Mouse (Mus musculus): ENCODE data around the gene Cdkl3. TPM values are rescaled to one million over a fixed set of nuclear protein-coding genes. Genes with fewer than 3 reads are reported as not detected.

The Cdkl3 gene
- polyA plus RNA-seq (2014; fragmentation: Nextera tagmentation; extraction: Ambion mirVana) = 12.0 and 15.9 TPM in 2 replicates

GRCm38 (mm10) chr11:52003772-52004528, at the start of gene Cdkl3:
Gene Cdkl3, plus strand, starts transcription at chr11:52004221.
- Histone ChIP-seq H3K36me3 (ENCODE audit: control insufficient read depth, insufficient read depth, low read length) (no peaks in the 10 kb centered on the region), H3K27me3 (ENCODE audit: control insufficient read depth, insufficient read depth, low read length) (no peaks in the 10 kb centered on the region), H3K27ac (ENCODE audit: low read depth, low read length) (peak within 1 kb of the TSS; percentile 76), H3K9me3 (ENCODE audit: control insufficient read depth, low read length) (no peaks in the 10 kb centered on the region), H3K9ac (ENCODE audit: low read depth, low read length) (peak within 1 kb of the TSS; percentile 88), H3K4me2 (replicated peaks; ENCODE audit: low read depth, low read length) (peak within 1 kb of the TSS; percentile 66), H3K4me1 (replicated peaks; ENCODE audit: control insufficient read depth, insufficient read depth, low read length) (no peaks in the 10 kb centered on the region), H3K4me3 (ENCODE audit: low read depth, low read length) (peak within 1 kb of the TSS; percentile 75)
- ATAC-seq (ENCODE audit: low FRiP score) = peak; percentile 87
- peak; percentile 93 for DNase-seq (ENCODE audit: low spot score)
- under 1% methylated on average over 48 of the region's 51 CpGs for WGBS

GRCm38 (mm10) chr11:51956112-51956511, 47.9 kb upstream of the Cdkl3 start:
- DNase-seq (ENCODE audit: low spot score) (no peak), ATAC-seq (ENCODE audit: low FRiP score) (no peak)
- H3K4me2 ChIP-seq (replicated peaks; ENCODE audit: low read depth, low read length) = no peak overlapping the region
- H3K27ac ChIP-seq (ENCODE audit: low read depth, low read length) = no peak overlapping the region
- no peaks in the 10 kb centered on the region for H3K4me1 ChIP-seq (replicated peaks; ENCODE audit: control insufficient read depth, insufficient read depth, low read length)
- no peaks in the 10 kb centered on the region for H3K36me3 ChIP-seq (ENCODE audit: control insufficient read depth, insufficient read depth, low read length)
- H3K9me3 ChIP-seq (ENCODE audit: control insufficient read depth, low read length) = no peaks in the 10 kb centered on the region
- H3K9ac ChIP-seq (ENCODE audit: low read depth, low read length) = no peak overlapping the region
- WGBS = 89% methylated on average over 9 of the region's 9 CpGs
- H3K27me3 ChIP-seq (ENCODE audit: control insufficient read depth, insufficient read depth, low read length) = no peaks in the 10 kb centered on the region
- H3K4me3 ChIP-seq (ENCODE audit: low read depth, low read length) = no peak overlapping the region

- WGBS = 91% methylated on average over 4 of the region's 4 CpGs
- Histone ChIP-seq H3K27ac (ENCODE audit: low read depth, low read length) (no peak overlapping the region), H3K4me2 (replicated peaks; ENCODE audit: low read depth, low read length) (no peak overlapping the region), H3K4me1 (replicated peaks; ENCODE audit: control insufficient read depth, insufficient read depth, low read length) (no peaks in the 10 kb centered on the region), H3K4me3 (ENCODE audit: low read depth, low read length) (no peak overlapping the region), H3K9me3 (ENCODE audit: control insufficient read depth, low read length) (no peaks in the 10 kb centered on the region), H3K27me3 (ENCODE audit: control insufficient read depth, insufficient read depth, low read length) (no peaks in the 10 kb centered on the region), H3K36me3 (ENCODE audit: control insufficient read depth, insufficient read depth, low read length) (no peaks in the 10 kb centered on the region), H3K9ac (ENCODE audit: low read depth, low read length) (no peak overlapping the region)
- ATAC-seq (ENCODE audit: low FRiP score) = no peak
- DNase-seq (ENCODE audit: low spot score) = no peak
These were observed 46.3 kb upstream of the Cdkl3 start for GRCm38 (mm10) chr11:51957760-51958159.

GRCm38 (mm10) chr11:51959511-51959910, 44.5 kb upstream of the Cdkl3 start:
- ATAC-seq (ENCODE audit: low FRiP score) = no peak
- Histone ChIP-seq H3K36me3 (ENCODE audit: control insufficient read depth, insufficient read depth, low read length) (no peaks in the 10 kb centered on the region), H3K4me2 (replicated peaks; ENCODE audit: low read depth, low read length) (no peak overlapping the region), H3K4me1 (replicated peaks; ENCODE audit: control insufficient read depth, insufficient read depth, low read length) (no peaks in the 10 kb centered on the region), H3K27ac (ENCODE audit: low read depth, low read length) (no peak overlapping the region), H3K4me3 (ENCODE audit: low read depth, low read length) (no peak overlapping the region), H3K9ac (ENCODE audit: low read depth, low read length) (no peak overlapping the region), H3K27me3 (ENCODE audit: control insufficient read depth, insufficient read depth, low read length) (no peaks in the 10 kb centered on the region), H3K9me3 (ENCODE audit: control insufficient read depth, low read length) (no peaks in the 10 kb centered on the region)
- WGBS = 91% methylated on average over 5 of the region's 5 CpGs
- no peak for DNase-seq (ENCODE audit: low spot score)

DNA sequence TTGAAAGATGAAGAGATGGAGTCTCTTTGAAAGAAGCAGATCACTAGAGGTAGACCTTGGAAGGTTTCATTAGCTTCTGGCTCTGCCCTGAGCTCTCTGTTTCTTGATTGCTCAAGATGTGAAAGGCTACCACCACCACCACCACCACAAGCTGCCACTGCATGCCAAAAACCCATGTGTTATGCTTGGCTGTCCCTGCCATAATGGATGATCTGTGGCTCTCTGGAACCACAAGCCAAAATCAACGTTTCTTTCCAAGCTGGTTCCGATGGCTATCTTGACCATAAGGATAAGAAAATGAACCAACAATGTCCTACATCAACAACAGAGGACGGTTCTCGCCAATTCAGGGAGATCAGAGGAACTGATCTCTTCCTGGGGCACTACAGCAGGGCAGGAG, 44.0 kb upstream of the Cdkl3 start:
- Histone ChIP-seq H3K4me2 (replicated peaks; ENCODE audit: low read depth, low read length) (no peak overlapping the region), H3K4me3 (ENCODE audit: low read depth, low read length) (no peak overlapping the region), H3K27ac (ENCODE audit: low read depth, low read length) (no peak overlapping the region), H3K36me3 (ENCODE audit: control insufficient read depth, insufficient read depth, low read length) (no peaks in the 10 kb centered on the region), H3K4me1 (replicated peaks; ENCODE audit: control insufficient read depth, insufficient read depth, low read length) (no peaks in the 10 kb centered on the region), H3K27me3 (ENCODE audit: control insufficient read depth, insufficient read depth, low read length) (no peaks in the 10 kb centered on the region), H3K9me3 (ENCODE audit: control insufficient read depth, low read length) (no peaks in the 10 kb centered on the region), H3K9ac (ENCODE audit: low read depth, low read length) (no peak overlapping the region)
- ATAC-seq (ENCODE audit: low FRiP score) (no peak), DNase-seq (ENCODE audit: low spot score) (no peak)
- 89% methylated on average over 4 of the region's 4 CpGs for WGBS

GRCm38 (mm10) chr11:51960967-51961471, 43.0 kb upstream of the Cdkl3 start:
- DNase-seq (ENCODE audit: low spot score) (no peak), ATAC-seq (ENCODE audit: low FRiP score) (no peak)
- H3K4me3 ChIP-seq (ENCODE audit: low read depth, low read length) = no peak overlapping the region
- no peak overlapping the region for H3K4me2 ChIP-seq (replicated peaks; ENCODE audit: low read depth, low read length)
- H3K9me3 ChIP-seq (ENCODE audit: control insufficient read depth, low read length) = no peaks in the 10 kb centered on the region
- no peaks in the 10 kb centered on the region for H3K27me3 ChIP-seq (ENCODE audit: control insufficient read depth, insufficient read depth, low read length)
- no peak overlapping the region for H3K9ac ChIP-seq (ENCODE audit: low read depth, low read length)
- no peaks in the 10 kb centered on the region for H3K4me1 ChIP-seq (replicated peaks; ENCODE audit: control insufficient read depth, insufficient read depth, low read length)
- WGBS = 76% methylated on average over 11 of the region's 11 CpGs
- no peak overlapping the region for H3K27ac ChIP-seq (ENCODE audit: low read depth, low read length)
- no peaks in the 10 kb centered on the region for H3K36me3 ChIP-seq (ENCODE audit: control insufficient read depth, insufficient read depth, low read length)

DNA sequence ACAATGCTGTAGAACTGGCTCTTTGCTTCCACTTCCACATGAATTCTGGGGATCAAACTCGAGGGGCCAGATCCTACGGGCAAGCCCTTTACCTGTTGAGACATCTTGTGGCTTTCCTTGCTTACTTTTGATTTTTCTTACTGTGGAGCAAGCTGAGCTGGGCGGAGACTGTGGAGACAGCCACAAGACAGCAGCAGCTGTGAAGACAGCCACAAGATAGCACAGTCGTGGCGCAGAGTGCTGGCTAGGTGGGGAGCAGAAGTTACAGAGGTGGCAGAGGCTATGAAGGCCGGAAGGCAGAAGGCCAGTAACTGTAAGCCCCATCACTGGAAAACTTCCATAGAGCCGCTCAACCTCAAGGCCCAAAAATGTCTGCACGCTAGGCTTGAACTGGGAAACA, 42.3 kb upstream of the Cdkl3 start:
- no peaks in the 10 kb centered on the region for H3K27me3 ChIP-seq (ENCODE audit: control insufficient read depth, insufficient read depth, low read length)
- WGBS = 83% methylated on average over 8 of the region's 8 CpGs
- no peak overlapping the region for H3K9ac ChIP-seq (ENCODE audit: low read depth, low read length)
- DNase-seq (ENCODE audit: low spot score) (no peak), ATAC-seq (ENCODE audit: low FRiP score) (no peak)
- no peak overlapping the region for H3K4me3 ChIP-seq (ENCODE audit: low read depth, low read length)
- H3K4me2 ChIP-seq (replicated peaks; ENCODE audit: low read depth, low read length) = no peak overlapping the region
- H3K4me1 ChIP-seq (replicated peaks; ENCODE audit: control insufficient read depth, insufficient read depth, low read length) = no peaks in the 10 kb centered on the region
- H3K9me3 ChIP-seq (ENCODE audit: control insufficient read depth, low read length) = no peaks in the 10 kb centered on the region
- H3K36me3 ChIP-seq (ENCODE audit: control insufficient read depth, insufficient read depth, low read length) = no peaks in the 10 kb centered on the region
- H3K27ac ChIP-seq (ENCODE audit: low read depth, low read length) = no peak overlapping the region

DNA sequence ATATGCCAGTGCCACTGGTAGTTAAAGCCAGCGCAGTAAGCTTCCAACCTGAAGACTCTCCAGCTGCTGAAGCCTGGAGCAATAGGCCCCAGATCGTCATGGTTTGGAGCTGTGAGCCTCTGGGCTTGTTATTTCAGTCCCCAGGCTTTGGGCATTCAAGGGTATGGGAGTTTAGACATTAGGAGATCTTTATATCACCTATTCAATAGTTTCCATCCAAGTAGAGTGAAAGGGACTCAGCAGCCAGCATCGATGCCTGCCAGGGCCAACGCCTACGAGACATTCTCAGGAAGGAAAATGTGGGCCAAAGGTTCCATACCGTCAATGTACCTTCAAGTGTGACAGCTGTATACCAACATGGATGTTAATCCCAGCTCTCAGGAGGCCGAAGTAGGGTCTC, 41.7 kb upstream of the Cdkl3 start:
- 93% methylated on average over 7 of the region's 7 CpGs for WGBS
- Histone ChIP-seq H3K4me3 (ENCODE audit: low read depth, low read length) (no peak overlapping the region), H3K9ac (ENCODE audit: low read depth, low read length) (no peak overlapping the region), H3K36me3 (ENCODE audit: control insufficient read depth, insufficient read depth, low read length) (no peaks in the 10 kb centered on the region), H3K27me3 (ENCODE audit: control insufficient read depth, insufficient read depth, low read length) (no peaks in the 10 kb centered on the region), H3K27ac (ENCODE audit: low read depth, low read length) (no peak overlapping the region), H3K4me2 (replicated peaks; ENCODE audit: low read depth, low read length) (no peak overlapping the region), H3K4me1 (replicated peaks; ENCODE audit: control insufficient read depth, insufficient read depth, low read length) (no peaks in the 10 kb centered on the region), H3K9me3 (ENCODE audit: control insufficient read depth, low read length) (no peaks in the 10 kb centered on the region)
- DNase-seq (ENCODE audit: low spot score) (no peak), ATAC-seq (ENCODE audit: low FRiP score) (no peak)

- ATAC-seq (ENCODE audit: low FRiP score) (no peak), DNase-seq (ENCODE audit: low spot score) (no peak)
- H3K9ac ChIP-seq (ENCODE audit: low read depth, low read length) = no peak overlapping the region
- H3K27me3 ChIP-seq (ENCODE audit: control insufficient read depth, insufficient read depth, low read length) = no peaks in the 10 kb centered on the region
- H3K36me3 ChIP-seq (ENCODE audit: control insufficient read depth, insufficient read depth, low read length) = peaks cover 2% of the 10 kb centered on the region; the same call in 1 of the 2 replicates
- H3K4me2 ChIP-seq (replicated peaks; ENCODE audit: low read depth, low read length) = no peak overlapping the region
- no peaks in the 10 kb centered on the region for H3K4me1 ChIP-seq (replicated peaks; ENCODE audit: control insufficient read depth, insufficient read depth, low read length)
- H3K27ac ChIP-seq (ENCODE audit: low read depth, low read length) = no peak overlapping the region
- no peak overlapping the region for H3K4me3 ChIP-seq (ENCODE audit: low read depth, low read length)
- H3K9me3 ChIP-seq (ENCODE audit: control insufficient read depth, low read length) = no peaks in the 10 kb centered on the region
- WGBS = 82% methylated on average over 5 of the region's 5 CpGs
These were observed 37.4 kb upstream of the Cdkl3 start for GRCm38 (mm10) chr11:51966651-51967050.
